Mouse (Mus musculus) urinary bladder, postnatal 14 days (tissue): ENCODE results near the gene 1500015O10Rik.

Source experiments
- DNase-seq: peaks from one replicate; pipeline ENCODE4 v3.0.0; 2021; ENCODE audit warnings: low spot score

Gene 1500015O10Rik

GRCm38 (mm10) chr1:43730491-43730924 is at the start of gene 1500015O10Rik:
Gene 1500015O10Rik, plus strand, starts transcription at chr1:43730602.
- peak; percentile 62 for DNase-seq

GRCm38 (mm10) chr1:43689983-43690382 is 40.4 kb upstream of the 1500015O10Rik start:
- DNase-seq = no peak

GRCm38 (mm10) chr1:43690507-43690906 is 39.9 kb upstream of the 1500015O10Rik start:
- no peak for DNase-seq

- DNase-seq = no peak
Measured at GRCm38 (mm10) chr1:43694076-43694475, 36.3 kb upstream of the 1500015O10Rik start.

- peak; percentile 82 for DNase-seq
Measured at GRCm38 (mm10) chr1:43694851-43695545, 35.4 kb upstream of the 1500015O10Rik start.

GRCm38 (mm10) chr1:43698577-43699000 is 31.8 kb upstream of the 1500015O10Rik start:
- no peak for DNase-seq

GRCm38 (mm10) chr1:43714841-43715240 is 15.6 kb upstream of the 1500015O10Rik start:
- DNase-seq = no peak

- DNase-seq = no peak
Measured at GRCm38 (mm10) chr1:43717967-43718366, 12.4 kb upstream of the 1500015O10Rik start.

GRCm38 (mm10) chr1:43718793-43719192 is 11.6 kb upstream of the 1500015O10Rik start:
- DNase-seq = no peak

- DNase-seq = no peak
Measured at GRCm38 (mm10) chr1:43722459-43722858, 7.9 kb upstream of the 1500015O10Rik start.

GRCm38 (mm10) chr1:43732100-43732499 is 1.7 kb downstream of the 1500015O10Rik start:
- no peak for DNase-seq

GRCm38 (mm10) chr1:43732657-43733056 is 2.3 kb downstream of the 1500015O10Rik start:
- no peak for DNase-seq

GRCm38 (mm10) chr1:43737812-43738518 is 7.6 kb downstream of the 1500015O10Rik start:
- peak; percentile 58 for DNase-seq

- no peak for DNase-seq
Measured at GRCm38 (mm10) chr1:43738519-43738894, 8.1 kb downstream of the 1500015O10Rik start.

- DNase-seq = no peak
Measured at GRCm38 (mm10) chr1:43754448-43755312, 24.3 kb downstream of the 1500015O10Rik start.

- no peak for DNase-seq
Measured at GRCm38 (mm10) chr1:43760085-43760484, 29.7 kb downstream of the 1500015O10Rik start.

GRCm38 (mm10) chr1:43764481-43764880 is 34.1 kb downstream of the 1500015O10Rik start:
- no peak for DNase-seq

- DNase-seq = no peak
Measured at GRCm38 (mm10) chr1:43766328-43766727, 35.9 kb downstream of the 1500015O10Rik start.

GRCm38 (mm10) chr1:43768385-43768990 is 38.1 kb downstream of the 1500015O10Rik start:
- DNase-seq = no peak

GRCm38 (mm10) chr1:43769348-43769747 is 38.9 kb downstream of the 1500015O10Rik start:
- no peak for DNase-seq

- no peak for DNase-seq
Measured at GRCm38 (mm10) chr1:43770032-43770431, 39.6 kb downstream of the 1500015O10Rik start.

GRCm38 (mm10) chr1:43772694-43773093 is 42.3 kb downstream of the 1500015O10Rik start:
- no peak for DNase-seq
